20 mouse cellular contexts compared by ENCODE assay signal in genomic region chrX:99390462-99390838, GRCm38 (mm10).
A peak's percentile ranks its signal among the peaks of the same experiment; 100 is the strongest.
DNase-seq lines count a peak whose midpoint lies in the region; ATAC-seq and TF ChIP-seq lines count a peak whose summit lies in the region.
"Had no signal": no experiment of that assay in that cellular context is flagged by ENCODE, and none has a peak within 500 bp of the region (broad histone marks: within the 10 kb centered on the region; RNA-seq: fewer than 3 reads in every experiment).

No protein-coding gene starts in this region.

- no peak for TF ChIP-seq POLR2A in kidney, adult 2 months (IDR thresholded peaks at IDR 0.05; ENCODE audit: low read depth, low read length)
- no peak for TF ChIP-seq POLR2A in limb, embryonic 14.5 days (IDR thresholded peaks at IDR 0.05; ENCODE audit: borderline replicate concordance, extremely low read depth, insufficient read depth, insufficient read length)

- no peaks in the 10 kb centered on the region for H3K4me1 ChIP-seq in heart, embryonic 10.5 days
- H3K4me1 ChIP-seq in kidney, embryonic 16.5 days (ENCODE audit: insufficient read depth, low read length), result peaks cover 16% of the 10 kb centered on the region; the same call in 1 of the 2 replicates
- H3K4me1 ChIP-seq in kidney, adult 2 months (ENCODE audit: control insufficient read depth, insufficient read depth, low read length), result 0 out of 2 replicates have a peak, but pooled peaks cover 3% of the 10 kb centered on the region
- H3K4me1 ChIP-seq in embryonic facial prominence, embryonic 13.5 days, result peaks cover 32% of the 10 kb centered on the region
- H3K4me1 ChIP-seq in limb, embryonic 14.5 days (ENCODE audit: control insufficient read depth, insufficient read depth, low read length), result peaks cover 13% of the 10 kb centered on the region
- H3K4me1 ChIP-seq: liver, embryonic 13.5 days; midbrain, embryonic 15.5 days; stomach, embryonic 15.5 days had no signal

- 63% methylated on average over 2 of the region's 2 CpGs for WGBS in heart, embryonic 10.5 days
- 82% methylated on average over 2 of the region's 2 CpGs for WGBS in kidney, embryonic 16.5 days
- WGBS in kidney, adult 2 months, result 86% methylated on average over 2 of the region's 2 CpGs
- WGBS in embryonic facial prominence, embryonic 13.5 days, result 50% methylated on average over 2 of the region's 2 CpGs
- 33% methylated on average over 1 of the region's 2 CpGs for WGBS in limb, embryonic 14.5 days

- no peak for DNase-seq in heart, embryonic 10.5 days (ENCODE audit: low spot score)
- no peak for DNase-seq in heart, postnatal 36 days
- no peak for DNase-seq in kidney, adult 2 months
- no peak for DNase-seq in limb, embryonic 14.5 days (ENCODE audit: low spot score)
- no peak for DNase-seq in adrenal gland, adult (ENCODE audit: inconsistent age in 2 of 2, low spot score in 1 of 2)
- DNase-seq: adrenal gland, adult 8-10 months; cerebellum, adult 11 months; cerebellum, postnatal 14 days; gastrocnemius, postnatal 25 days; kidney, adult 11 months; liver, embryonic 13.5 days; right cerebral cortex, adult 18-20 months; spleen, adult 18-20 months; thymus, postnatal 14 days had no signal

- H3K36me3 ChIP-seq in heart, embryonic 10.5 days, result no peaks in the 10 kb centered on the region
- H3K36me3 ChIP-seq in kidney, embryonic 16.5 days (ENCODE audit: insufficient read depth, low read length), result no peaks in the 10 kb centered on the region
- H3K36me3 ChIP-seq in kidney, adult 2 months (ENCODE audit: control insufficient read depth, insufficient read depth, low read length), result no peaks in the 10 kb centered on the region
- H3K36me3 ChIP-seq in embryonic facial prominence, embryonic 13.5 days, result no peaks in the 10 kb centered on the region
- H3K36me3 ChIP-seq in limb, embryonic 14.5 days (ENCODE audit: control insufficient read depth, insufficient read depth, low read length), result no peaks in the 10 kb centered on the region
- H3K36me3 ChIP-seq: liver, embryonic 13.5 days; midbrain, embryonic 15.5 days; stomach, embryonic 15.5 days had no signal

- intact Hi-C loops in heart, postnatal 36 days (cut with DNase I), result no loop called here

- no peaks in the 10 kb centered on the region for H3K9me3 ChIP-seq in heart, embryonic 10.5 days
- H3K9me3 ChIP-seq in kidney, embryonic 16.5 days (ENCODE audit: low read length), result no peaks in the 10 kb centered on the region
- no peaks in the 10 kb centered on the region for H3K9me3 ChIP-seq in embryonic facial prominence, embryonic 13.5 days
- no peaks in the 10 kb centered on the region for H3K9me3 ChIP-seq in limb, embryonic 14.5 days (ENCODE audit: control insufficient read depth, low read length)
- H3K9me3 ChIP-seq: liver, embryonic 13.5 days; midbrain, embryonic 15.5 days; stomach, embryonic 15.5 days had no signal

- 0 out of 2 replicates have a peak, but pooled peaks have one; percentile 8 for ATAC-seq in kidney, embryonic 16.5 days (ENCODE audit: low FRiP score, low TSS enrichment)
- ATAC-seq in embryonic facial prominence, embryonic 13.5 days (ENCODE audit: insufficient number of reproducible peaks, insufficient read depth, low FRiP score, low TSS enrichment, low read depth), result no peak
- ATAC-seq in limb, embryonic 14.5 days (ENCODE audit: low FRiP score, low read depth), result 0 out of 2 replicates have a peak, but pooled peaks have one; percentile 26
- ATAC-seq: lung, postnatal 0 days; midbrain, embryonic 15.5 days had no signal

- H3K27ac ChIP-seq in heart, embryonic 10.5 days, result peak overlapping the region; percentile 47; the same call in 1 of the 2 replicates
- H3K27ac ChIP-seq in kidney, embryonic 16.5 days (ENCODE audit: low read length), result peak overlapping the region; percentile 46; the same call in 1 of the 2 replicates
- no peak overlapping the region for H3K27ac ChIP-seq in kidney, adult 2 months (ENCODE audit: insufficient read depth, low read depth, low read length)
- peak overlapping the region; percentile 78 for H3K27ac ChIP-seq in embryonic facial prominence, embryonic 13.5 days
- H3K27ac ChIP-seq in limb, embryonic 14.5 days (replicated peaks; ENCODE audit: low read depth, low read length), result no peak overlapping the region; the same call in 1 of the 2 replicates
- H3K27ac ChIP-seq: liver, embryonic 13.5 days; midbrain, embryonic 15.5 days; stomach, embryonic 15.5 days had no signal

- peaks cover 89% of the 10 kb centered on the region for H3K27me3 ChIP-seq in heart, embryonic 10.5 days (ENCODE audit: insufficient read depth, poor library complexity, severe bottlenecking)
- H3K27me3 ChIP-seq in kidney, embryonic 16.5 days (ENCODE audit: insufficient read depth, low read length), result peaks cover 30% of the 10 kb centered on the region; the same call in 1 of the 2 replicates
- no peaks in the 10 kb centered on the region for H3K27me3 ChIP-seq in kidney, adult 2 months (replicated peaks; ENCODE audit: control insufficient read depth, insufficient read depth, low read length)
- peaks cover 63% of the 10 kb centered on the region for H3K27me3 ChIP-seq in embryonic facial prominence, embryonic 13.5 days
- no peaks in the 10 kb centered on the region; the same call in 1 of the 2 replicates for H3K27me3 ChIP-seq in limb, embryonic 14.5 days (ENCODE audit: control insufficient read depth, insufficient read depth, low read length)
- H3K27me3 ChIP-seq: CH12.LX had no signal

- H3K4me2 ChIP-seq in kidney, embryonic 16.5 days (replicated peaks; ENCODE audit: low read depth, low read length), result no peak overlapping the region
- H3K4me2 ChIP-seq in embryonic facial prominence, embryonic 13.5 days, result no peak overlapping the region
- no peak overlapping the region for H3K4me2 ChIP-seq in limb, embryonic 14.5 days (replicated peaks; ENCODE audit: low read depth, low read length, severe bottlenecking)
- H3K4me2 ChIP-seq: liver, embryonic 13.5 days; midbrain, embryonic 15.5 days; stomach, embryonic 15.5 days had no signal

- H3K9ac ChIP-seq in kidney, embryonic 16.5 days (replicated peaks; ENCODE audit: low read length), result no peak overlapping the region
- H3K9ac ChIP-seq in embryonic facial prominence, embryonic 13.5 days, result no peak overlapping the region
- H3K9ac ChIP-seq in limb, embryonic 14.5 days (ENCODE audit: low read depth, low read length, severe bottlenecking), result no peak overlapping the region
- H3K9ac ChIP-seq: liver, embryonic 13.5 days; midbrain, embryonic 15.5 days; stomach, embryonic 15.5 days had no signal

- H3K4me3 ChIP-seq in heart, embryonic 10.5 days, result no peak overlapping the region
- no peak overlapping the region for H3K4me3 ChIP-seq in kidney, embryonic 16.5 days (ENCODE audit: low read length)
- no peak overlapping the region for H3K4me3 ChIP-seq in kidney, adult 2 months (ENCODE audit: insufficient read depth, low read depth, low read length)
- no peak overlapping the region for H3K4me3 ChIP-seq in embryonic facial prominence, embryonic 13.5 days
- H3K4me3 ChIP-seq in limb, embryonic 14.5 days (replicated peaks; ENCODE audit: low read length), result no peak overlapping the region
- H3K4me3 ChIP-seq: liver, embryonic 13.5 days; midbrain, embryonic 15.5 days; stomach, embryonic 15.5 days had no signal

- TF ChIP-seq CTCF in kidney, adult 2 months (conservative IDR thresholded peaks at IDR 0.05; ENCODE audit: insufficient read depth, insufficient read length, low read depth, low read length), result no peak

Comparison
In these comparisons a context has a peak if more than half of its experiments do, and no peak if none do; other contexts are left out.
1. H3K27ac ChIP-seq: peak in heart, embryonic 10.5 days (single experiment), kidney, embryonic 16.5 days (single experiment) and embryonic facial prominence, embryonic 13.5 days (single experiment); none in kidney, adult 2 months (single experiment) and limb, embryonic 14.5 days (single experiment).